Mouse (Mus musculus) right cerebral cortex, adult 18-20 months (tissue): ENCODE data around the gene Gan.

Source experiments
- DNase-seq: peaks from one replicate; pipeline ENCODE4 v3.0.0; 2022; ENCODE audit warnings: mixed read lengths

The Gan gene

GRCm38 (mm10) chr8:117201221-117202017 is 43.5 kb downstream of the Gan start:
- no peak for DNase-seq

DNA sequence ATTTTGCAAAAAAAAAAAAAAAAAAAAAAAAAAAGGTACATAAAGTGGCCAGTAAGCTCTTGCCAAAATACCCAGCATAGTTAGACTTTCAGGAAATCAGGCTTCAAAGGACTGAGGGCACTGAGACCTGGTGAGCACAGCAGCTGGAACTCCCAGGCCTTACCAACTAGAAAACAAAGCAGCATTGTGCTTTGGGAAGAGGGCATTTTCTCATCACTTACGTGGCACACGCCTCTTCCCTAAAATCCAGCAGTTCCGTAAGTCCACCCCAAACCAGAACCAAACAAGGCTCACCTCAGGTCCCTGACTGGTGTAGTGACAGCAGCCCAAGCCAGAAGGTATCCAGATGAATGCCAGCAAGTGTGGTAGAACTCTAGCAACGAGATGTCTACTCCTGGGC is 45.1 kb downstream of the Gan start:
- no peak for DNase-seq

GRCm38 (mm10) chr8:117205884-117206283 is 47.9 kb downstream of the Gan start:
- DNase-seq = no peak

GRCm38 (mm10) chr8:117206636-117207035 is 48.7 kb downstream of the Gan start:
- DNase-seq = no peak

GRCm38 (mm10) chr8:117209150-117209549 is 51.2 kb downstream of the Gan start:
- DNase-seq = no peak

GRCm38 (mm10) chr8:117212100-117212499 is 54.2 kb downstream of the Gan start:
- DNase-seq = no peak

- DNase-seq = no peak
These were observed 59.8 kb downstream of the Gan start for GRCm38 (mm10) chr8:117217724-117218123.

DNA sequence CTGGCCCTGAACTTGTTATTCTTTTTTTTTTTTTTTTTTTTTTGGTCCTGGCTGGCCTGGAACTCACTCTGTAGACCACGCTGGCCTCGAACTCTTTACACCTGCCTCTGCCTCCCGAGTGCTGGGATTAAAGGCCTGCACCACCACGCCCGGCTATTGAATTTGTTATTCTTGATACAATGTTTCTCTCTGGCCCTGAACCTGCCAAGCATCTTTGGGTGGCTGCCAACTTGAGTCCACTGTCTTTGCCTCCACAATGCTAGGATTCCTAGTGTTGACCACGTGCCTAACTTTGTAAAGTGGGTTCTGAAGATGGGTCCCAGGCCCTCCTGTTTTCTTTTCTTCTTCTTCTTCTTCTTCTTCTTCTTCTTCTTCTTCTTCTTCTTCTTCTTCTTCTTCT is 64.5 kb downstream of the Gan start:
- DNase-seq = no peak

DNA sequence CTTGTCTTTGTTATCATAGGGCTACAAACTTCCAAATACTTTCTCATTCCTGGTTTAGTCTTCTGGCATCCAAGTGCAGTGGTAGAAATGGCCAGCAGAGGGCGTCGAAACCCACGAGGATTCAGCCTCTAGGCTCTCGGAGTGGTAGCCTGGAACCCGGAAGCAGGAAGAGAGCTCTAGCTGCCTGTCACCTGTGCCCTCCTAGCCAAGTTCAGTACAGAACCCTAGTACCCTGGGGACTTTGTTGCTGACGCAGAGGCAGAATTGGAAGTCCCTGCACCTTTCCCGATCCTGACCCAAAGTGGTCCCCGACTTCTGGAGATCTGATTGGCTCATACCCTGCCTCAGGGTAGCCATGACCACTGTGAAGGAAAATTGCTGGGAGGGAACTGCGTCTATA is 66.7 kb downstream of the Gan start:
- peak; percentile 82 for DNase-seq

GRCm38 (mm10) chr8:117226306-117226705 is 68.4 kb downstream of the Gan start:
- DNase-seq = no peak

DNA sequence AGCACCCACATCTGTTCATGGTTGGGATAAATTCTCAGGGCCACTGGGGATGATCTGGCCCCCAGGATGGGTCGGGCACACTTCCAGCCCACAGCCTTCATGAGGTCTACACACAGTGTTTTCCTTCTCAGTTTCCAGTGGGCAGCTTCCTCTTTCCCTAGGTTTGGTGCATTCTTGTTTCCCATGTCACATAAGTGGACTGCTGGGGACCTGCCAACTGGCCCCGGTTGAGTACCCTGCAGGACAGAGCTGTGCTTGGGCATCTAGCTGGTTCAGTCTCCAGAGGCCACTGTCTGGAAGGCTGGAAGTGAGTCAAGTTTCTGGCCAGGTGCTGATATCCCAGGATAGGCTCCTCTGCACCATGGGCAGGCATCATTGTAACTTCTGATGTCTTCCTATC is 69.4 kb downstream of the Gan start:
- DNase-seq = no peak

DNA sequence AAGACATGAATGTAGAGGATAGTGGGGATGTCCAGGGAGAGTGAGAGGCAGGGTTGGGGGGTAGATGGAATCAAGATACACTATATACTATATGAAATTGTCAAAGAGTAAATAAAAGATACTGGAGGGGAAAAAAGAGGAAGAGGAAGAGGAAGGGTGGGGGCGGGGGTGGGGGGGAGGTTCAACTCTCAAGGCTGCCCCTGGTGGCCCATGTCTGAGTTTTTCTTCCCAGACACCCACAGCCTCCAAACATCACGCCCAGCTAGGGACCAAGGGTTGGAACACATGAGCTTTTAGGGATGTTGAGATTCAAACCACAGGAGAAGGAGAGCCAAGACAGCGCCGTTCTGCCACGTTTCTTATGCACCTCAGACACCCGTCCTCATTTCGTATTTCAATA is 75.3 kb downstream of the Gan start:
- no peak for DNase-seq

- DNase-seq = no peak
These were observed 78.6 kb downstream of the Gan start for GRCm38 (mm10) chr8:117236531-117236930.

DNA sequence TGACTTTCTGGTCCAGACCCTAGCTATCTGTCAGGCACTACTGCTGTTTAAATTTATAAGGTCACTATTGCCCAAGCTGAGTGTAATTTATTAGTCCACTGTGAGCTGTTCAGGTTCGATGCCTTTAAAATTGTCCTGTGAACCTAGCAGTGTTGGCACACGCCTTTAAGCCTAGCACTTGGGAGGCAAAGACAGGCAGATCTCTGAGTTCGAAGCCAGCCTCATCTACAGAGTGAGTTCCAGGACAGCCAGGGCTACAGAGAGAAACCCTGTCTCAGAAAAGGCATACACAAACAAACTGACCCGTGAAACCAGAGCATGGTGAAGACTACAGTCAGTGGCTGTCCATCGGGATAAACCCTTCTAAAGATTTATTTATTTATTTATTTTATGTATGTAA is 82.4 kb downstream of the Gan start:
- no peak for DNase-seq

GRCm38 (mm10) chr8:117240841-117241494 is 83.0 kb downstream of the Gan start:
- DNase-seq = no peak

- no peak for DNase-seq
These were observed 83.9 kb downstream of the Gan start for GRCm38 (mm10) chr8:117241848-117242247.

GRCm38 (mm10) chr8:117242286-117242685 is 84.4 kb downstream of the Gan start:
- DNase-seq = no peak

GRCm38 (mm10) chr8:117244601-117245000 is 86.7 kb downstream of the Gan start:
- no peak for DNase-seq

DNA sequence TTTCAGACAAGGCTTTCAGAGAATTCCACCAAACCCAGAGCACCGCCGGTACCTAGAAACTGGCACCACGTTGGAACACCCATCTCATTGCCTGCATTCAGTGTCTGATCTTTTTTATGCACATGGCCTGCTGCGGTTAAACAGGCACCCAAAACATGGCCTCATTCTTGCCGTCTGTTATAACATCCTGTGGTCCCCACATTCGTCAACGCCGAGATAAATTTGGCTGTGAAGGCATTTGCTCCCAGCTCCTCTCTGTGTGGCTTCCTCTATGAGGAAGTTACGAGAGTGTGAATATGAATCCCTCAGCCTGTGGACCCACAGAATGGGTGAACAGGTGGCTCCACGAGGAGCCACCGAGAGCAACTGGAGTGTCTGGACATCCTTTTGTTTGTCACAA is 90.4 kb downstream of the Gan start:
- DNase-seq = no peak

DNA sequence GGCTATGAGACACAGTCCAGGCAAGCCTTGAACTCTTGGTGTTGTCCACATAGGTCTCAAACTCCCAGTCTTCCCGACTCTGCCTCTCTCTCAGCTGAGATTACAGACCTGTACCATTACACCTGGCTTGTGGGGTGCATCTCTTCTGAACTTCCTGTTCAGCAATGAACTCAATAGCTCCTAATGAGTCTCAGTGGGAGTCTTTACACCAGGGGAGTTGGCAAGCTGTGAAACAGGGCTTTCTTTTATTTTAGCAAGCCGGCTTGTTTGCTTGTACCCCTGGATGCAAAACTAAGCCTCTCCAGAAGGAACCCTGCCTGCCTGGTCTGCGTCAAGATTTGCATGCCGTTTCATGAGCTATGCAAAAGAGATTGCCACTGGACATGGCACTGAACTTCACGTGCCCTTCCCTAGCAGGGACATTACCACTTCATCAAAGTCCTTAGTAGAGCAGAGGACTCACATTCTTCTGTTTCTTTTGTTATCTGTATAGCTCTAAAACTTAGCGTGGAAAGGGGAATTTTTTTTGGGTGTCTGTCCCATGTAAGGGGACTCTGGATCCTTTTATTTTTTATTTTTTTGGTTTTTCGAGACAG is 93.2 kb downstream of the Gan start:
- no peak for DNase-seq

DNA sequence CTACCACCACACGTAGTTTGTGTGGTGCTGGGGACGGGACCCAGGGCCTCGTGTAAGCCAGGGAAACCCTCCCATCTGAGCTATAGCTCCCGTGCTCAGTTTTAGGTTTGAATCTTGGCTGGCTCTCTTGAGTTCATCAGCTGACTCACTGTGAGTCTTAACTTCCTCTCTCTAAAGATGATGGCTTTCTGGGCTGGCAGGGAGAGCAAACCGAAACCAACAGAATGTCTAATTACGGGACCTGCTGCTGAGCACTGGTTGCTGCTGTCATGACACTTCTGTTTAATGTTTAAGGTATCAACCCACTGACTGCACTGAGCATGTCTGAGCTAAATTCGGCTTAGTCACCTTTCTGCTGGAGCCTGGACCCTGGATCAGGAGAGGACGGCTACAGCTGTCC is 94.7 kb downstream of the Gan start:
- DNase-seq = no peak

DNA sequence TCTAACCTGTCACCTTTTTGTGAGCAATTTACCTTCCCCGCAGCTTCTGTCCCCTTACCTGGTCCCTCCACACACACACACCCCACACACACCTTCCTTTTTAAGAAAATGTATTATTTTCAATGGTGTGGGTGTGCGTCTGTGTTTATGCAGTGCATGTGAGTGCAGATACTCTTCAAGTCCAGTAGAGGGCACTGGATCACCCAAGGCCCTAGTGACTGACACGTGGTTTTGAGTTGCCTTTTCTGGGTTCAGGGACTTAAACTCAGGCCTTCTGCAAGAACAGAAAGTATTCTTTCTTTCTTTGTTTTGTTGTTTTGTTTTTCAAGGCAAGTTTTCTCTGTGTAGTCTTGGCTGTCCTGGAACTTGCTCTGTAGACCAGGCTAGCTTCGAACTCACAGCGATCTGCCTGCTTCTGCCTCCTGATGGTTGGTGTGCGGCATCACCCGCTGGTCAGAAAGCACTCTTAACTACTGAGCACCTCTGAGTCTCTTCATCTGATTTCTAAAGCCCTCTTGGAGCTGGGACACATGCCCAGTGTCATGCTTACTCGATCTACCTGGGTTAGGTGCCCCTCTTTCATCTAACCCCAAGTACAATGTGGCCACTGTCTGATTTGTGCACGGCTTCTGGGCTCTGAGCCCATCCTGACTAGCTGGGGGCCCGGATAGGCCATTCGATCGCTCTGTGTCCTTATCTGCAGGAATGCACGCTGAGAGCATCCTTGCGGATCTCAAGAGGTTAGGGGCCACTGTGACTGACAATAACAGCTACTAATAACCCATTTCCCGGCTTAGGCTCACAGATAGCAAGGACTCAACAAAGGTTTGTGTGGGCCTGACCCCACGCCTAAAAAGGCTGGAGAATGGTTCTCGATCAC is 95.7 kb downstream of the Gan start:
- DNase-seq = no peak

- DNase-seq = no peak
These were observed 96.6 kb downstream of the Gan start for GRCm38 (mm10) chr8:117254496-117254895.
